Mouse (Mus musculus) stomach, postnatal 0 days (tissue): Measurements from ENCODE around the gene Lypd3.

Experiments used
- CTCF ChIP-seq: IDR thresholded peaks from 2 replicates; pipeline ENCODE4 v1.5.1; 2016; ENCODE audit warnings: antibody characterized with exemption, low read depth, mild to moderate bottlenecking, moderate library complexity
- EP300 ChIP-seq: optimal IDR thresholded peaks from 2 replicates; pipeline ENCODE3; 2016; ENCODE audit warnings: antibody characterized with exemption

DNA sequence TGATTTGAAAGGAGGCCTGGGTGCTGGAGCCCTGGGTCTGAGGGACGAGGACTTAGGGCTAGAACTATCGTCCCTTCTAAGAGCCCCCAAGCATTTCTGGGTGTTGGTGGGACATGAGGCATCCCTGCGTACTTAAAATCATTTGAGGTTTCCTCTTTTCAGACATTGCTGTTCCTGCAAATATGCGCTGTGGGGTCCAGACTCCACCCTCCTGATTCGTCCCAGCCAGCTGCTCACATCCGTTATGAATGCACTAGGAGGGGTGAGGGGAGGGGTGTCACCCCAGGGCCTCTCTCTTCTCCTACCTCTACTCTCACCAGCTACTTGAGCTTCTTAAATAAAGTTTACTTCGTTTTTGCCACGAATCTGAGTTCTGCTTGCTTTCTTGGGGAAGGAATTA is 27.8 kb upstream of the Lypd3 start:
- TF ChIP-seq CTCF (no peak), EP300 (no peak)
